Mouse (Mus musculus): ENCODE data around the gene Mfsd4b4.
A peak's percentile ranks its signal among the peaks of the same experiment; 100 is the strongest.
"Not testable (repeated sequence)": the region's sequence is repeated elsewhere in the genome, so short reads cannot be mapped to it uniquely, and the experiment has no call there.

Mfsd4b4 gene

GRCm38 (mm10) chr10:39898874-39899371 lies at the start of gene Mfsd4b4:
TSS of gene Mfsd4b4 (minus strand) at chr10:39899238.
- peak; percentile 87 for DNase-seq

GRCm38 (mm10) chr10:39947195-39947594 lies 48.2 kb upstream of the Mfsd4b4 start:
- not testable (repeated sequence) for DNase-seq

- DNase-seq = no peak
Measured at GRCm38 (mm10) chr10:39936553-39936952, 37.5 kb upstream of the Mfsd4b4 start.

- DNase-seq = peak; percentile 16
Measured at GRCm38 (mm10) chr10:39926616-39927139, 27.6 kb upstream of the Mfsd4b4 start, which contains the start of gene Mfsd4b2. TSS of gene Mfsd4b2 (minus strand) at chr10:39926923.

GRCm38 (mm10) chr10:39924556-39924955 lies 25.5 kb upstream of the Mfsd4b4 start:
- not testable (repeated sequence) for DNase-seq

GRCm38 (mm10) chr10:39912616-39913015 lies 13.6 kb upstream of the Mfsd4b4 start:
- DNase-seq = no peak

- DNase-seq = no peak
Measured at GRCm38 (mm10) chr10:39908768-39909441, 9.9 kb upstream of the Mfsd4b4 start.

GRCm38 (mm10) chr10:39906799-39907658 lies 8.0 kb upstream of the Mfsd4b4 start:
- peak; percentile 42 for DNase-seq

- DNase-seq = no peak
Measured at GRCm38 (mm10) chr10:39904191-39904590, 5.2 kb upstream of the Mfsd4b4 start.

GRCm38 (mm10) chr10:39896503-39896902 lies 2.5 kb downstream of the Mfsd4b4 start:
- no peak for DNase-seq

- no peak for DNase-seq
Measured at GRCm38 (mm10) chr10:39893702-39894697, 5.0 kb downstream of the Mfsd4b4 start.

- no peak for DNase-seq
Measured at GRCm38 (mm10) chr10:39888621-39889020, 10.4 kb downstream of the Mfsd4b4 start.

- no peak for DNase-seq
Measured at GRCm38 (mm10) chr10:39865509-39865908, 33.5 kb downstream of the Mfsd4b4 start.

GRCm38 (mm10) chr10:39842621-39843020 lies 56.4 kb downstream of the Mfsd4b4 start:
- DNase-seq = no peak

All from kidney, adult 18-20 months (tissue).